Mouse (Mus musculus) testis, adult 2 months (tissue): ENCODE measurements around the gene Galnt17.

Experiments
- CTCF ChIP-seq: fragments of 200-500 bp; IDR thresholded peaks from 2 replicates; pipeline ENCODE4 v1.5.1; 2012; ENCODE audit warnings: low read depth, mild to moderate bottlenecking, inconsistent platforms, low read length, moderate library complexity; ENCODE audit not compliant: control insufficient read depth, insufficient read depth, insufficient replicate concordance
- POLR2A ChIP-seq: fragments of 200-500 bp; IDR thresholded peaks from 2 replicates; pipeline ENCODE4 v1.6.1; 2012; ENCODE audit warnings: low read depth, mild to moderate bottlenecking, inconsistent platforms, low read length, moderate library complexity; ENCODE audit not compliant: control insufficient read depth

GRCm38 (mm10) chr5:130930999-130931398, 377.3 kb downstream of the Galnt17 start:
- TF ChIP-seq CTCF (no peak), POLR2A (no peak)
